Mouse (Mus musculus): ENCODE results near the gene Lama5.

Gene Lama5

GRCm38 (mm10) chr2:180166869-180167268 is 58.8 kb downstream of the Lama5 start:
- in situ Hi-C loops (cut with MboI, MseI), result no loop called here

DNA sequence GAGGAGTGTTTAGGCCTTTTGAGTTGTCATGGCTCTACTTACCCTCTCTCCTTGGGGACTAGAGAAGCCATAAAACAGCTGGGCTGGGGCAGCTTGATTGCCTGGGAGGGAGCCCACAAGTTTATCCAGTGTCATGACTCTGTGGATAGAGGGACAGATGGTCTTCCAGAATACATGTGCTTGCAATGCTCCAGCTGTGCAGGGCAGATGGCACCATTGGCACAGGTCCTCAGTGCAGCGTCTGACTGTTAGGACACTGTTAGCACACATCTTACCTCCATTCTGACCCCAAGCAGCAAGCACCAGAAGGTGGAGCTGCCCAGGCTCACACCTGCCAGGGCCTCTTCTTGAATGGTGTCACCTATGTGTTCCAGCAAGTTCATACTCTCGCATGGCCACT is 59.8 kb downstream of the Lama5 start:
- in situ Hi-C loops (cut with MboI, MseI), result no loop called here

GRCm38 (mm10) chr2:180158627-180159026 is 67.0 kb downstream of the Lama5 start:
- in situ Hi-C loops (cut with MboI, MseI), result no loop called here

DNA sequence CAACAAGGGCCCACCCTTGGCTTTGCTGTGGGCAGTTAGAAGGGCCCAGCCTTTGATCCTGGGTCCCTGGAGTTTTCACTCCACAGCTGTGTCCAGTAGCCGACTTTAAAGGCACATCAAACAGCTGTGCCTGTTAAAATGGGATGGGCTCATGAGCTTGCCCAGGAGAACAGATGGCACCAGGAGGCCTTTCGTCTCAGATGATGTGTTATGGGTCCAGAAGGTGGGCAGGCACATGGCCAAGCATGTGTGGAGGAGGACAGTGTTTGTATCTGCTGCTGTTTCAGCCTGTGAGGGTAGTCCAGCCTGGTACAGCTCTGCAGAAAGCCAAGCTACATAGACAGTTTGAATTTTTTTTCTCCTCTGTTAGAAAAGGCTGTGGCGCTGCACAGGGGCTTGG is 70.9 kb downstream of the Lama5 start:
- in situ Hi-C loops (cut with MboI, MseI), result no loop called here

GRCm38 (mm10) chr2:180148551-180148950 is 77.1 kb downstream of the Lama5 start:
- in situ Hi-C loops (cut with MboI, MseI), result loop anchor here (10.0 kb wide), 1 partner anchor 1344 kb away; no protein-coding TSS in a partner anchor

GRCm38 (mm10) chr2:180147379-180147778 is 78.3 kb downstream of the Lama5 start:
- in situ Hi-C loops (cut with MboI, MseI), result loop anchor here (10.0 kb wide), 1 partner anchor 1343 kb away; no protein-coding TSS in a partner anchor

DNA sequence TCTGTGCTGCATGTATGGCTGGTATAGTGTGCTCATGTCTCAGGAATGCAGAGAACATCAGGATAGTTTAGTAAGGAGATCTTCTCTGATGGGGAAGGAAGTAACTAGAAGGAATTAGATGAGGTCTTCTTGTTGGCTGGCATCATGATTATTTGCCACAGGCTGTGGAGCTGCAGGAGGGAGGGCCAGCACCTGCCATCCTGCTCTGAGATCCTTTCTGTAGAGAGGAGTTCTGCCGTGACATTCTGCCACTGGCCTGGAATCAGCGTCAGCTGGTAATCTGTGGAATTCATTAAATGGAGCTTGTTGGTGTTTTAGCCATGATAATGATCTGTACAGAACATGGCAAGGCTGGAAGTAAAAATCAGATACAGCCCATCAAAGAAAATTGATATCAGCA is 79.6 kb downstream of the Lama5 start:
- in situ Hi-C loops (cut with MboI, MseI), result loop anchor here (10.0 kb wide), 1 partner anchor 1341 kb away; no protein-coding TSS in a partner anchor

DNA sequence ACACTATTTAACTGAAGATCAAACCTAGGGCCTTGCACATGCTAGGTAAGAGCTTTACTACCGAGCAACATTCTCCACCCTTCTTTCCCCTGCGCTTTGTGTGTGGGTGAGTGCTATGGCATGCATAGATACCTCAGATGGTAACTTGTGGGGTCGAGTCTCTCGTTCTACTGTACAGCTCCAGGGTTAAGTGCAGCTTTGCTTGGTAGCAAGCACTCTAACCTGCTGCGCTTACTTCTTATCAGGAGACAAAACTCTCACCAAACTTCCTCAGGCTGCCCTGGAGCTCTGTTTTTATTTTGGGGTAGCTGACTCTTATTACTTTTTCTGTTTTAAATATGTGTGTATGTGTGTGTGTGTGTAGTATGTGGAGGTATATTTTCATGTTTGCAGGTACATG is 90.2 kb downstream of the Lama5 start:
- in situ Hi-C loops (cut with MboI, MseI), result no loop called here

- in situ Hi-C loops (cut with MboI, MseI), result no loop called here
Observed at GRCm38 (mm10) chr2:180133911-180134310, 91.7 kb downstream of the Lama5 start.

- in situ Hi-C loops (cut with MboI, MseI), result no loop called here
Observed at GRCm38 (mm10) chr2:180133231-180133630, 92.4 kb downstream of the Lama5 start.

DNA sequence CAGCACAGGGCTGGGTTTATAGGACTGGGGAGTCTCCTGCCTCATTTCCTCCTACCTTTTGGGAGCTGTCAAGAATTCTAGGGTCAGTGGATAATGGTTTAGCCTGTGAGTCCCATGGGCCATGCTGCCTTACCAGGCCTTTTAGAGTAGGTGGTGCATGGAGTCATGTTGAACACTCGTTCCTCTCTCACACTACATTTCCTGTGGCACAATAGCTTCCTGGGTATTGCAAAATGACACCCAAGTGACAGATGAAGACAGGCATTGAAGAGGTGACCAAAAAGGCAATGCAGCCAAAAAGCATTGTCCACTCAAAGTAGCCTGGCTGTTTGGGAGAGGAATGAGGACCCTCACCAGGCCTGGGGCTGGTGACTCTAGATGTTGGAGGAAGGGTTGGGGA is 98.0 kb downstream of the Lama5 start:
- in situ Hi-C loops (cut with MboI, MseI), result no loop called here

Data from regulatory T cell (primary cell).